Mouse (Mus musculus): ENCODE measurements around the gene Eif4e1b.

Eif4e1b gene

GRCm38 (mm10) chr13:54760164-54760795 is 23.5 kb upstream of the Eif4e1b start:
- DNase-seq, result peak; percentile 80

GRCm38 (mm10) chr13:54760906-54761305 is 22.9 kb upstream of the Eif4e1b start:
- peak; percentile 48 for DNase-seq

- DNase-seq, result peak; percentile 82
Observed at GRCm38 (mm10) chr13:54765281-54766191, 18.3 kb upstream of the Eif4e1b start.

GRCm38 (mm10) chr13:54766192-54766768 is 17.5 kb upstream of the Eif4e1b start, which contains the start of gene Sncb:
TSS of gene Sncb (minus strand) at chr13:54766595.
- peak; percentile 93 for DNase-seq

DNA sequence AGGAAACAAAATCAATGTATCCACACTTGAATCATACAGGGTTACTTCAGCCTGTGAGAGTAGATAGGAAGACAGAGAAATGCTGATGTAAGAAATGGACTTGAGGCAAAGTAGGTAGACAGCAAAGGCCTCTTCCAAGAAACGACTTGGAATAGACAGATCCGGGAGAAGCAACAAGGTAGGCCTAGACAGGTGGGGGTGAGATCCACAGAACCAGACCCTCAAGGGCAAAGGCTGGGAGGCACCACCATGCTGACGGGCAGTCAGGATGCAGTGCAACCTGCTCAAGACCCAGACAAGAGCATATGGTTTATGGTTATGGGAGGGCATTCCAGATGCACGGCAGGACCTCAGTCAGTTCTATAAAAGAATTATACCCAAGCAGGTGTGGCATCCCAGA is 16.8 kb upstream of the Eif4e1b start:
- DNase-seq, result peak; percentile 44

DNA sequence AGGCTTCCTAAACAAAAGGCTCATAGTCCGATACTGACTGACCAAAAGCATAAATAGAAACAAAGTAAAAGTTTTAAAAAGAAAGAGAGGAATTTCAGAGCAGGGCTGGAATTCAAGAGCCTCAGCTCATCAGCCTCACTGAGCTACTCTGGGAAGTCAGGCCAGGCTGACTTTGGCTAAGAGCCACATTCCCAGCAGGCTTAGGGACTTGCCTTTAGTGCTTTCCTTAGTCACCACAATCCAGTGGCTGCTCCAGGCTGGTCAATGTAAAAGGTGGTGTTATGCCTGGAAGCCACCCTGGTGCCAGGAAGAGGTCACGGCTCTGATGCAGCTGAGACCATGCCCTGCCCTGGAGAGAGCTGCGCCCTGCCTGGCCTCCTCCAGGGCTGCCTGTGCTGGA is 3.2 kb upstream of the Eif4e1b start:
- DNase-seq, result peak; percentile 80

DNA sequence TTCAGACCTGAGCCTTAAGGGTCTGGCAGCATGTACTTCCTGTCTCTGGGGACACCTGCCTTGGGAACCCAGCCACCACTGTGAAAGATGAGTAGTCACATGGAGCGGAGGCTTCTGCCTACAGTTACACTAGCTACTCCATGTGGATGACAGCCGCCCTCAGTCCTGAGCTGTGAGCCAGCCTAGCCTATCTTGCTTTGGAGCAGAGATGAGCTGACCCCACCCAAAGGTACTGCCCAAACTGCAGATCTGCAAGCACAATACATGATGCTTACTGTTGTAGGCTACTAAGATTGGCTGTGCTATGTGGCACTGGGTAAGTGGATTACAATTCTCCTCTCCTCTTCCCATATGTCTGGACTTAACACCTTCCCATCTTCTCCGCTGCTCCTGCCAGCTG is 2.7 kb upstream of the Eif4e1b start:
- DNase-seq, result no peak

DNA sequence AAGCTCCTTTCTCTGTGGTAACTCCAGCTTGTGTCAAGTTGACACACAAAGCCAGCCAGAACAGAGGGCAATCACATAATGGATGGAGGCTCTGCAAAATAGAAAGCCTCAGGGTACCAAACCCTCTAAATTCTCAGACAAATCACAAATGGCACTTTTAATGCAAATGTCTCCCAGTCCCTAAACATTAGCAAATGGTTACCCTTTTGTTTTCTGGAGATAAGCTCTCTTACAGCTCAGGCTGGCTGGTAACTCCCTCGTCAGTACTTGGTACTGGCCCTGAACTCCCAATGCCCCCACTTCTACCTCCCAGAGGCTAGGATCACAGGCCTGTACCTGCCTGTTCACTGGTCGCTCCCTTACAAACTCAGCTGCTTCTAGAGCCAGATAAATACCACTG is 563 bp upstream of the Eif4e1b start:
- no peak for DNase-seq

GRCm38 (mm10) chr13:54787591-54787990 is 3.8 kb downstream of the Eif4e1b start:
- DNase-seq, result peak; percentile 74

DNA sequence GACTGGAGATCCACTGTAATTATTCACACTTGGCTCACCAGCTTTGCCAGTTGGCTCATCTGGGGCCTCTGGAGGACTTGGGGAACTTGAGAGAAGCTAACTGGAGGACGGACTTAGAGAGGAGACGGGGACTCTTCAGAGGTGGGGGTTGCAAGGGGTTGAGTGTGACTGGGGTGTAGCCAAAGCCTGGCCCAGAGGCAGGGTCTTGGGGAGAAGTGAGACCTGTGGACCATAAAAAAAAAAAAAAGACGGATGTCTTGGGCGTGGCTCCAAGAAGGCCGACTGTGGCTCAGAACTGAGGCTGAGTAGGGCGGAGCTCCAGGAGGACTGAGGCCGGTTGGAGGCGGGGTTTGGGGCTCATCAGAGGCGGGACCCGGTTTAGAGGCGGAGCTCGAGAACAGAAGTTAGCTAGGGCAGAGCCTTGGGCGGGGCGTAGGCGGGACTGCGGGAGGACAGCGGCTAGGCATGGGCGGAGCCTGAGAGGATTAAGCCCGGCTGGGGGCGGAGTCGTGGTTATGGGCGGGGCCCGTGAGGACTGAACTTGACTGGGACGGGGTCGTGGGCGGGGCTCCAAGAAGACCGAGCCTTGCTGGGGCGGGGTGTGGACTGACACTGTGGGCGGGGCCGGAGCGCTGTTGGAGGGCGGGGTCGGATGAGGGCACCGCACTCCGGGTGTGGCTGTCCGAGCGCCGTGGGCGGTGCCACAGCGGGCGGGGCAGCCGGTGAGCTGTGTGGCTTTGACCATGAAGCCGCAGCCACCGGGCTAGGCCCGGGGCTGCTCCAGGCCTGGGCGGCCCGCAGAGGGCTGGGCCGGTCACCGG is 5.2 kb downstream of the Eif4e1b start, which contains the start of gene Tspan17:
Gene Tspan17 (plus strand): TSS at position 638 of the 821 bp plus-strand sequence.
- peak; percentile 99 for DNase-seq

DNA sequence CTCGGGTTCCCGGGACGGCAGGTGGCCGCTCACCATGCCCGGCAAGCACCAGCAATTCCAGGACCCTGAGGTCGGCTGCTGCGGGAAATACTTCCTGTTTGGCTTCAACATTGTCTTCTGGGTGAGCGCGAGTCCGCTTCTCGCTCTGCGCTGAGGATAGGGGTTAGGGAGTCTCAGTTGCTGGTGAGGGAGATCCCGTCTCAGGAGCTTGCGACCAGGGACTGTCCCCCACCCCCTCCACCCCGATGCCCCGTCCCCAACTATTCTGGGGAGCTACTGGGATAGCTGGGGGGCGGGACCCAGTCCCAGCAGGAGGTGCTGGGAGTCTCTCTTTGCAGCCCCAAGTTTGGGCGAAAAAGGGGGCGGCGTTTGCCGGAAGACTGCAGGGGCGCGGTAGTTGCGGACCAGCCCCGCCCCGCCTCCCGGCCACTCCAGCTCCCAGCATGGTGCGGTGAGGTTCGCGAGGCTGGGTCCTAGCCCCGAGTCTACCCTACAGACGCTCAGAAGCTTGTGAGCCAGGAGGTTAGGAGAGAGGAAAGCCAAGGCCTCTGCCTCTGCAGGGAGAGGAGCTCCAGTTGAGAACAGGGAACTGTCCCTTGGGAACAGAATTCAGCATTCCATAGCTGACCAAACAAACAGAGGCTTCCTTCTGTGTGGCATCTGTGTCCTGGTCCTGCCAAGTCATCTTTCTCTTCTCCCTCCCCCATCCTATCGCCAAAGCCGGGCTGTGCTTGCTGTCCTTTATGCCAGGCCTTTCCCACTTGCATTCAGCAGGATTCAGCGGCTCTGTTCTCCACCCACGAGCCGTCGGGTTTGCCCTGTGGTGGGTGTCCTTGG is 6.0 kb downstream of the Eif4e1b start:
- DNase-seq, result peak; percentile 88

DNA sequence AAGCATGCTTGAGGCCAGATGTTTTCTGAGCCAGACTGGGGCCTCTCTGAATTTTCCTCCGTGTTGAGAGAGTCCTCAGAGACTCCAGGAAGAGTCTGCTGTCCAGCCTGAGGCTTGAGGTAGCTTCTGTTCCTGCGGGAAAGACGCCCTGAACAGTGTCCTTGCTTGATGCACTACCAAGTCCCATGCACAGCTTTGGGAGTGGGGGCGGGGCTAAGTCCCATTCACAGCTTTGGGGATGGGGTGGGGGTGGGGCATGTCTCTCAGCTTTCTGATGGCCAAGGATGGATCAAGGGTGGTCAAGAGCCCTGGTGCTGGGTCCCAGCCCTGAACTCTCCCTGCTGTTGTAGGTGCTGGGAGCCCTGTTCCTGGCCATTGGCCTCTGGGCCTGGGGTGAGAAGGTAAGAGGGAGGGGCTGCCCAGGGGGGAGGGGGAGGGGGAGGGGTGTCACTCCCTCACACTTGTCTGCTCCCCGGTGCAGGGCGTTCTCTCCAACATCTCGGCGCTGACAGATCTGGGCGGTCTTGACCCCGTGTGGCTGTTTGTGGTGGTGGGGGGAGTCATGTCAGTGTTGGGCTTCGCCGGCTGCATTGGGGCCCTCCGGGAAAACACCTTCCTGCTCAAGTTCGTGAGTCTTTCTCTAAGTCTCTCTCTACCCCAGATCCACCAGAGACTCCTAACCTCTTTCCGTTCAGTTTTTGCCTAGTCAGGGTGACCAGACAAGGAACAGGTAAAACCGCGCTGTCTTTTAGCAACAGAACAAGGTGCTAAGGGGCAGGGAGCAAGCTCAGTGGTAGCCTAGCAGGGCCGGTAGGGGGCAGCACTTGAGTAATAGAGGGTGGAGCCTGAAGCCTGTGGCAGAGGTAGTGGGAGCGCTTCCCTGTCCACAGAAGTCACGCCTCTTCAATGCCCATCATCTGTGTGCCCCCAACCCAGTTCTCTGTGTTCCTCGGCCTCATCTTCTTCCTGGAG is 8.7 kb downstream of the Eif4e1b start:
- peak; percentile 67 for DNase-seq

GRCm38 (mm10) chr13:54794002-54794577 is 10.3 kb downstream of the Eif4e1b start:
- peak; percentile 50 for DNase-seq

DNA sequence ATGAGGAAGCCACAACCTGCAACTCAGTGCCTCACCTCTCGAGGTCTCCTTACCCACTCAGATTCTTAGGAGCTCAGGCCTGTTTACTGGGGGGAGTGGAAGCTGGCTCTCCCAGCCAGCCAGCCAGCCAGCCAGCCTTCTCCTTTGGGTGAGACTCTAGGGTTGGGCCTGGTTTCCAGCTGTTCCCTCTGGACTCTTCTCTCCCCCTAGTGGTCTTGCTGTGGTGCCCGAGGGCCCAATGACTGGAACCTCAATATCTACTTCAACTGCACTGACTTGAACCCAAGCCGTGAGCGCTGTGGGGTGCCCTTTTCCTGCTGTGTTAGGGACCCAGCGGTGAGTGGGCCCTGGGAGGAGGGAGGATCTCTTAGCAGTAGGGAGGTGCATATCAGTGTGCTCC is 11.0 kb downstream of the Eif4e1b start:
- no peak for DNase-seq

- peak; percentile 63 for DNase-seq
Observed at GRCm38 (mm10) chr13:54797356-54797755, 13.6 kb downstream of the Eif4e1b start.

GRCm38 (mm10) chr13:54797861-54798643 is 14.3 kb downstream of the Eif4e1b start:
- DNase-seq, result peak; percentile 51

- peak; percentile 32 for DNase-seq
Observed at GRCm38 (mm10) chr13:54798740-54799139, 14.9 kb downstream of the Eif4e1b start.

GRCm38 (mm10) chr13:54799701-54800100 is 15.9 kb downstream of the Eif4e1b start:
- peak; percentile 79 for DNase-seq

GRCm38 (mm10) chr13:54800206-54800605 is 16.4 kb downstream of the Eif4e1b start:
- peak; percentile 36 for DNase-seq

Data from cerebellum, adult 9-11 months (tissue).